Mouse (Mus musculus) forebrain, embryonic 15.5 days (tissue): ENCODE measurements around the gene Otop3. TPM values are rescaled to one million over a fixed set of nuclear protein-coding genes. Genes with fewer than 3 reads are reported as not detected.

Experiments used
- ATAC-seq: fragments of 200-750 bp; cut with Nextera tagmentation; replicated peaks from 2 replicates; pipeline ENCODE4 v1.8.0; 2017; ENCODE audit warnings: mild to moderate bottlenecking, moderate TSS enrichment, moderate library complexity
- H3K27ac ChIP-seq: fragments of 300-500 bp; sonication (generic); replicated peaks from 2 replicates; pipeline ENCODE4 v1.5.1; 2015; ENCODE audit warnings: mild to moderate bottlenecking, inconsistent platforms
- H3K27me3 ChIP-seq: fragments of 300-500 bp; sonication (generic); 2 replicates; pipeline ENCODE4 v1.6.1; 2015; ENCODE audit warnings: inconsistent platforms
- H3K36me3 ChIP-seq: fragments of 300-500 bp; sonication (generic); 2 replicates; pipeline ENCODE4 v1.6.1; 2015; ENCODE audit warnings: mild to moderate bottlenecking, inconsistent platforms
- H3K4me1 ChIP-seq: fragments of 300-500 bp; sonication (generic); 2 replicates; pipeline ENCODE4 v1.6.1; 2015; ENCODE audit warnings: inconsistent platforms
- H3K4me2 ChIP-seq: fragments of 300-500 bp; sonication (generic); replicated peaks from 2 replicates; pipeline ENCODE4 v1.6.1; 2015; ENCODE audit warnings: mild to moderate bottlenecking, inconsistent platforms
- H3K4me3 ChIP-seq: fragments of 300-500 bp; sonication (generic); 2 replicates; pipeline ENCODE4 v1.5.1; 2015; ENCODE audit warnings: mild to moderate bottlenecking, inconsistent platforms
- H3K9ac ChIP-seq: fragments of 300-500 bp; sonication (generic); replicated peaks from 2 replicates; pipeline ENCODE4 v1.6.1; 2015; ENCODE audit warnings: mild to moderate bottlenecking, inconsistent platforms
- H3K9me3 ChIP-seq: fragments of 300-500 bp; sonication (generic); 2 replicates; pipeline ENCODE4 v1.6.1; 2016; ENCODE audit warnings: inconsistent platforms
- WGBS: fragments of 180-500 bp; shearing (Covaris S2); methylation state at CpG from one replicate; pipeline ENCODE4 v1.1.7; 2015; ENCODE audit warnings: mixed read lengths; 5-methylcytosine and 5-hydroxymethylcytosine counted together
- polyA plus RNA-seq: library from polyadenylated mRNA; unstranded; fragments of >200 nt; fragmentation: Nextera tagmentation; extraction: Ambion mirVana; gene quantifications from 2 replicates; pipeline ENCODE4 v1.2.1, GENCODE M21; 2015

Gene Otop3
- polyA plus RNA-seq, 1 experiment from 2014 or later, result 0.25 TPM

DNA sequence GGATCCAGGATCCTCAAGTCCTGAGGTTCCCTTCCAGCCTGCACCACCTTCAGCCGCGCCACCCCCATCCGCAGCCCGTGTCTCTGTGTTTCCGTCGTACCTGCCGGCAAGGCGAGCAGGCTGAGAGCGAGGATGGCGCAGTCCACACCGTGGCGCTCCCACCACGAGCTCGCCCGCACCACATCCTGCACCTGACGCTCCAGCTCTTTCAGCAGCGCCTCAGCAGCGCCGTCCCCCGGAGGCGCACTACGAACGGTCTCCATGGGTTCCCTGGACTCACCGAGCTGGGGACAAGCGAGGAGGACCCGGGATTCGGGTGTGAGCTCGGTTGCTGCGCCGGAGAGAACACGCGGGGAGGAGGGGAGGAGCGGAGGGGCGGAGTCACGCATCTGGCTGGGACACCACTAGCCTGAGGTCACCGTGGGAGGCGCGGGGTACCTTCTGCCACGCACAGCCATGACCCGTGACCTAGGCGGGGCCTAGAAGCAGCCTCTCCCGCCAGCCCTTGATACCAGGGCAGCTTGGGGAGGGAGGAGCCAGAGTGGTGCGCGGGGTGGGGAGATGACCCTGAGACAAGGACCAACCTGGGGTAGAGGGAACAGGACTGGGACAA is 37.2 kb upstream of the Otop3 start, which contains the start of gene Fads6:
Gene Fads6, minus strand, starts transcription at position 450 of the 613 bp plus-strand sequence.
- Histone ChIP-seq H3K27ac (no peak within 1 kb of the TSS), H3K9ac (peak within 1 kb of the TSS; percentile 55), H3K27me3 (no peaks in the 10 kb centered on the region), H3K4me1 (peaks cover 8% of the 10 kb centered on the region), H3K36me3 (no peaks in the 10 kb centered on the region), H3K4me2 (peak within 1 kb of the TSS; percentile 81), H3K4me3 (peak within 1 kb of the TSS; percentile 49), H3K9me3 (no peaks in the 10 kb centered on the region)
- ATAC-seq, result peak; percentile 85
- under 1% methylated on average over 44 of the region's 44 CpGs for WGBS

DNA sequence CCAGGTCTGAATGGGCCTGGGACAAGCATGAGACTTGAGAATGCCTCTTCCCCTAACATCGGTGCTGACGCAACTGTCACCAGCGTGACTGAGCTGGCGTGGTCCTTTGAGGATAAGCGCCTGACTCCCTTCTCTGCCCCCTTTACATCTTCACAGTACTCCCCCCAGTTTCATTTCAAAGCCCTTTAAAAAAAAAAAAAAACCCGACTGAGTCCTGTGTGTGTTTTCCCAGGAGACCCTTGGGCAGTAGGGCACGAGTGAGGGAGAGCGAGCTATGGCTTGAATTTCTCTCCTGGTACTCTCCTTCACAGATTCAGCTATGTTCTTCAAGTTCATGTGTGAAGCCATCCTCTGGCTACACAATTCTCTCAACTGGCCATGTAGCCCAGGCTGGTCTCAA is 36.4 kb upstream of the Otop3 start:
- peaks cover 8% of the 10 kb centered on the region for H3K4me1 ChIP-seq
- H3K9me3 ChIP-seq, result no peaks in the 10 kb centered on the region
- H3K4me2 ChIP-seq, result no peak overlapping the region
- H3K27me3 ChIP-seq, result no peaks in the 10 kb centered on the region
- WGBS, result 75% methylated on average over 8 of the region's 8 CpGs
- no peak for ATAC-seq
- H3K4me3 ChIP-seq, result no peak overlapping the region
- no peak overlapping the region for H3K27ac ChIP-seq
- no peaks in the 10 kb centered on the region for H3K36me3 ChIP-seq
- no peak overlapping the region for H3K9ac ChIP-seq

DNA sequence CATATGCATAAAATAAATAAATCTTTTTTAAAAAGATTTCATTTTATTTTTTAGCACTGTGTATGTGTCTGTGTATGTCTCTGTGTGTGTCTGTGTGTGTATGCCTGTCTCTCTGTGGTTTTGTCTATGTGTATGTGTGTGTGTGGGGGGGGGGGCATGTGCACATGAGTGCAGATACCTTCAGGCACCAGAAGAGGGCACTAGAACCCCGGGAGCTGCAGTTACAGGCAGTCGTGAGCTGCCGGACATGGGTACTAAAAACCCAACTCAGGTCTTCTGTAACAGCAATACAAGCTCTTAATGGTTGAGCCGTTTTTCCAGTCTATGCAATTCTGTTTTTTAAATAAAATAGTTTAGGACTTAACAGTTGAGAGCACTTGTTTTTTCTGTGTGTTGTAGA is 33.8 kb upstream of the Otop3 start:
- H3K9ac ChIP-seq, result no peak overlapping the region
- no peaks in the 10 kb centered on the region for H3K36me3 ChIP-seq
- no peak overlapping the region for H3K4me3 ChIP-seq
- H3K27me3 ChIP-seq, result no peaks in the 10 kb centered on the region
- no peaks in the 10 kb centered on the region for H3K9me3 ChIP-seq
- no peak overlapping the region for H3K4me2 ChIP-seq
- H3K4me1 ChIP-seq, result peaks cover 8% of the 10 kb centered on the region
- ATAC-seq, result no peak
- no peak overlapping the region for H3K27ac ChIP-seq
- 80% methylated on average over 4 of the region's 4 CpGs for WGBS

DNA sequence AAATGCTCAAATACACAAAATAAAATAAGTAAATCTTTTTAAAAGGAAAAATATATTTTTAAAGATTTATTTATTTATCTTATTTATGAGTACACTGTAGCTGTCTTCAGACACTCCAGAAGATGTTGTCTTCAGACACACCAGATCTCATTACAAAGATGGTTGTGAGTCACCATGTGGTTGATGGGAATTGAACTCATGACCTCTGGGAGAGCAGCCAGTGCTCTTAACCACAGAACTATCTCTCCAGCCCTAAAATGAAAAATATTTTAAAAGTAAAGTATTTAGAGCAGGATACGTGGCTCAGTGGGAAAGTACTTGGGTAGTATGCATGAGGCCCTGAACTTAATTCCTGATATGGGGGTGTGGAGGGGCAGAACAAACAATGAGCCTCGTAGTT is 33.2 kb upstream of the Otop3 start:
- Histone ChIP-seq H3K9ac (no peak overlapping the region), H3K4me2 (no peak overlapping the region), H3K27me3 (no peaks in the 10 kb centered on the region), H3K4me1 (peaks cover 8% of the 10 kb centered on the region), H3K36me3 (no peaks in the 10 kb centered on the region), H3K27ac (no peak overlapping the region), H3K4me3 (no peak overlapping the region), H3K9me3 (no peaks in the 10 kb centered on the region)
- ATAC-seq, result no peak
- 85% methylated on average over 2 of the region's 2 CpGs for WGBS

DNA sequence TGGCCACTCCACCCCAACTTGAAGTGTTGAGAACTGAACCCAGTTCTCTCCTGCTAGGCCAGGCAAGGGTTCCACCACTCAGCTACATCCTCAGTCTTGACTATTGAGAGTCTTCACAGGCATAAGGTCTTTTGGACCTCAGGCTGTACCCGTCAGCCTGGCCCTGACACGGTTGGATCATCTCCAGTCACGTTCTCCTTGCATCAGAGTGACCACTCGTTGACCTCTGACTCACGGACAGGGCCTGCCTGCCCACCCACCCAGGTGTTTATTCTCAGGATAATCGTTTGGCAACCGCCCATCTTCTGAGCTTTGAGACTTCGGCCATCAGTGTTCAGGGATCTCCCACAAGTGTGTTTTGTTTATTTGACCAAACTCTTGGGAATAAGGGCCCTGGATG is 31.4 kb upstream of the Otop3 start:
- WGBS, result 85% methylated on average over 8 of the region's 8 CpGs
- H3K9ac ChIP-seq, result no peak overlapping the region
- H3K27ac ChIP-seq, result no peak overlapping the region
- H3K27me3 ChIP-seq, result no peaks in the 10 kb centered on the region
- H3K4me1 ChIP-seq, result no peaks in the 10 kb centered on the region
- H3K36me3 ChIP-seq, result no peaks in the 10 kb centered on the region
- no peak for ATAC-seq
- no peak overlapping the region for H3K4me3 ChIP-seq
- H3K4me2 ChIP-seq, result no peak overlapping the region
- H3K9me3 ChIP-seq, result no peaks in the 10 kb centered on the region

DNA sequence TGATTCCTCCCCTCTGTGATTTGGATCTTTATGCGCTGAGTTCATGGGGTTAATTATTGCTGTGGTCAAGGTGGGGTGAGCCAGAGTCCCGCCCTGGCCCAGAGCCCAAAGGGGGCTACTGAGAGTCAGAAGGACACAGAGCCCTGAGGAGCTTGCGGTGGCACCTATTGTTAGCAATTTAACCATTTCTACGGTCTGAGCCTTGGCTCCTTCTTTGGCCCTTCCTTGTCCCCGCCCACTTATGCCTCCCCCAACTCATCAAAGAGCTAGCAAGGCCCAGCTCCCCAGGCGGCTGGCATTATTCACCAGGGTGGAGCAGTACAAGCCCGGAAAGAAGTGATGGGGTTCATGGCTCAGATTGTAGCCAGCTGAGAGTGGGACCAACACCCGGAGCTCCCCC is 27.7 kb upstream of the Otop3 start, which contains the start of gene Otop2:
Gene Otop2, plus strand, starts transcription at position 301 of the 400 bp plus-strand sequence.
- ATAC-seq, result no peak
- Histone ChIP-seq H3K4me2 (no peak within 1 kb of the TSS), H3K36me3 (no peaks in the 10 kb centered on the region), H3K4me3 (no peak within 1 kb of the TSS), H3K9ac (no peak within 1 kb of the TSS), H3K27me3 (no peaks in the 10 kb centered on the region), H3K27ac (no peak within 1 kb of the TSS), H3K9me3 (no peaks in the 10 kb centered on the region), H3K4me1 (no peaks in the 10 kb centered on the region)
- WGBS, result 18% methylated on average over 8 of the region's 8 CpGs

DNA sequence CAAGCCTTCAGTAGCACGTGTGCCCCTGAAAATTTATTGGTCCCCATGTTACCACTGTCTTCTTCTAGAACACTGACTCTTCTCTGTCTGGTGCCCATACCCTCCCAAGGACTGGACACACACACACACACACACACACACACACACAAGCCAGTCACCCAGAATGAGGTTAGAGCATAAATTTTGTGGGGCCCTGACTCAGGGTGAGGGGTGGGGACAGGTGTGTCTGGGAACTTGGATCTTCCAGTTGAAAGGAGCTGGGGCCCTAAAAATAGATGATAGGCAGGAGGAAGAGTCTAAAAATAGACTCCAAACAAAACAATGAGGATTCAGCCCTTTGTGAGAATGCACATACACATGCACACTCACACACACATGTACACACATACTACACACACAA is 25.8 kb upstream of the Otop3 start:
- H3K36me3 ChIP-seq, result no peaks in the 10 kb centered on the region
- H3K4me1 ChIP-seq, result no peaks in the 10 kb centered on the region
- WGBS, result 92% methylated on average over 1 of the region's 1 CpGs
- H3K9me3 ChIP-seq, result no peaks in the 10 kb centered on the region
- H3K4me3 ChIP-seq, result no peak overlapping the region
- H3K9ac ChIP-seq, result no peak overlapping the region
- no peak for ATAC-seq
- H3K27me3 ChIP-seq, result no peaks in the 10 kb centered on the region
- no peak overlapping the region for H3K4me2 ChIP-seq
- no peak overlapping the region for H3K27ac ChIP-seq

DNA sequence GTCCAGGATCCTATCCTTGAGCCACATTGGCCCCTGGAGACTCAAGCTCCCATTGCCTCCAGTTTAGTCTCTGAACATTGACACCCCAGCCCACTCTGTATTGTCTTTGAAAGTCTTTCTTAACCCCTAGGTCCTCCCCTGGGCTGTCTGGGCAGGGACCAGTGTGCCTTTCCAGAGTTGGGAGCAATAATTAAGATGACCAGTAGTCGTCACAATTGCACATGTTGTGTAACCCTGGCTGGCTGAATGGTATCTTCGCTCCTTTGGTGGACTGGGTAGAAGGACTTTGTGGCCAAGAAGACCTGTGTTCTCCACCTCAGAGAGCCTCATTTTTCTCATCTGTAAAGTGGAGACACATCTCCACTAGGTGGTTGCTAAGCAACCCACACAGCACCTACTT is 20.3 kb upstream of the Otop3 start:
- no peaks in the 10 kb centered on the region for H3K36me3 ChIP-seq
- H3K9me3 ChIP-seq, result no peaks in the 10 kb centered on the region
- H3K4me3 ChIP-seq, result no peak overlapping the region
- WGBS, result 51% methylated on average over 2 of the region's 2 CpGs
- H3K4me2 ChIP-seq, result no peak overlapping the region
- H3K4me1 ChIP-seq, result peaks cover 11% of the 10 kb centered on the region
- H3K27ac ChIP-seq, result no peak overlapping the region
- H3K9ac ChIP-seq, result no peak overlapping the region
- ATAC-seq, result no peak
- peaks cover 53% of the 10 kb centered on the region for H3K27me3 ChIP-seq

DNA sequence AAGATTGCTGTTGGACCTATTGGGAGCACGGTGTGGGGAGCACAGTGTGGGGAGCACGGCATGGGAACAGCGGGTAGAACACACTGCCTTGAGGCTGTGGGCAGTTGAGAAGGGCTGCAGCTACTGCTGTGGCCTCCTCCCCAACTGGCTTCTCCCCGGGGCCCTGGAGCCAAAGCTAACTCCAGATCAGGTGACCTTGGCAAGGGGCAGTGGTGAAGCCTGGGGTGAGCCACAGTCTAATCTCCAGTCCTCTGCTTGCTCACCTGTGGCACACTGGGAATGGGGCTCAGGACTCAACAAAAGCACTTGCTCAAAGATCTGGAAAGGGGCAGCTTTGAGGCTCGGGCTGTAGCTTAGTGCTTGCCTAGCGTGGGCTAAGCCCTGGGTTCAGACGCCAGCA is 17.3 kb upstream of the Otop3 start:
- 58% methylated on average over 7 of the region's 7 CpGs for WGBS
- Histone ChIP-seq H3K27me3 (peaks cover 80% of the 10 kb centered on the region), H3K9me3 (no peaks in the 10 kb centered on the region), H3K4me1 (peaks cover 22% of the 10 kb centered on the region), H3K9ac (no peak overlapping the region), H3K4me2 (no peak overlapping the region), H3K27ac (no peak overlapping the region), H3K36me3 (no peaks in the 10 kb centered on the region), H3K4me3 (no peak overlapping the region)
- ATAC-seq, result no peak

DNA sequence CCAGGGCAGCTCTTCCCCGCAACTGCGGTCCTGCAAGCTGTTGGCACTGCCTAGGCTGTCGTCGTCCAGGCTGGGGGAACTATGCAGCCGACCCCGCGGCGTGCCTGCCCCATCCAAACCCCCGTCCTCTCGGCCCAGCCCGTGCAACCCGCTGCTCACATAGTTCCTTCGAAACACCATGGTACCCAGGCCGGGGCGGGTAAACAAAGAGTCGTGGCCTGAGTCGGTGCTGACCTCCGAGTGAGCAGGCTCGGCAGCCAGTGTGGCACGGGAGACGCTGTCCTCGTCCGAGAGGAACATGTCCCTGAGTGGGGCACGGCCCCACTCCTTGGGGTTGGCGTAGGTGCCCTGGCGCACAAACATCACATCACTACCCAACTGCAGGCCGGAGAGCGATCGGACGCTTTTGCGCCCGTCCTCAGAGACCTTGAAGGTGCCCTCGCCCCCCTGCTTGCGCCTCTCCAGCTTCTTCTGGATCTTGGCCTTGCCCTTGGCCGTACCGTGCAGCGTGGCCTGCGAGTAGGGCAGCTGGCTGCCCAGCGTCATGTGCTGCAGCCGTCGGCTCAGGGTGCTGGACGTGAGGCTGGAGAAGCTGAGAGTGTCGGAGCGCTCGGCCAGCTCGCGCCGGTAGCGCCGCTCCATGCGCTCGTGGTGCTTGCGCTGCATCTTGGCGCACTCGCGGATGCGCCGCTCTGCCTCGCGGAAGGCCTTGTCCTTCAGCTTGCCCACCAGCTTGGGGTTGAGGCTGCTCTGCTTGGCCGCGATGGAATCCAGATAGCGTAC is 16.1 kb upstream of the Otop3 start:
- no peaks in the 10 kb centered on the region for H3K36me3 ChIP-seq
- H3K4me1 ChIP-seq, result peaks cover 31% of the 10 kb centered on the region
- WGBS, result 5% methylated on average over 63 of the region's 63 CpGs
- H3K4me3 ChIP-seq, result no peak overlapping the region; the same call in 1 of the 2 replicates
- no peaks in the 10 kb centered on the region for H3K9me3 ChIP-seq
- no peak overlapping the region for H3K9ac ChIP-seq
- peak overlapping the region; percentile 5; the same call in 1 of the 2 replicates for H3K4me2 ChIP-seq
- no peak overlapping the region for H3K27ac ChIP-seq
- no peak for ATAC-seq
- H3K27me3 ChIP-seq, result peaks cover 92% of the 10 kb centered on the region

DNA sequence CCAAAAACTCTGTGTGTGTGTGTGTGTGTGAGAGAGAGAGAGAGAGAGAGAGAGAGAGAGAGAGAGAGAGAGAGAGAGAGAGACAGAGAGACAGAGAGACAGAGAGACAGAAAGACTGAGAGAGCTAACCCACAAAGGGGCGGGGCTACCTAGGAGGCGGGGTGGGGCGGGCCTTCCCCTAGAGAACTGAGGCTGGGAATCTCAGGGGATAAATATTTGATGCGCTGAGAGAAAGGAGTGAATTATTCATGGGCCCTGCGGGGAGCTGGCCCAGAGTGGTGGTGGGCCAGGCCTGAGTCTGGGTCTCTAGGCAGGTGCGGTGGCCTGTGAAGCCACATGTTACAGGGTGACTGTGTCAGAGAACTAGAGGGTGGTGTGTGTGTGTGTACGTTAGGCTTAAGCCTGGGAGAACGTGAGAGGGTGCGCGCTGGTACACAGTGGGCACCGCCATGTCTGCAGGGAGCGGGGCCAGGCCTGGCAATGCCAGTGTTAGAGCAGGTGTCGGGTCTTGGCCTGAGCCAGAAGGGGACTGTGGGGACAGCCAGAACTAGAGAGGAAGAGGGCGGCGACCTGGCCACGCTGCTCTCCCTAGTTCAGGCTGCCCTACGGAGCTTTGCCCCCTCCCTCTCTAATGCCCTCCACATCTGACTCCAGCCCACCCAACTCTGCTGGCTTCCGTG is 14.7 kb upstream of the Otop3 start:
- H3K4me1 ChIP-seq, result peaks cover 32% of the 10 kb centered on the region
- H3K9ac ChIP-seq, result no peak overlapping the region
- H3K4me2 ChIP-seq, result no peak overlapping the region
- no peaks in the 10 kb centered on the region for H3K36me3 ChIP-seq
- ATAC-seq, result no peak
- no peak overlapping the region for H3K4me3 ChIP-seq
- H3K27ac ChIP-seq, result no peak overlapping the region
- peaks cover 89% of the 10 kb centered on the region for H3K27me3 ChIP-seq
- 4% methylated on average over 18 of the region's 18 CpGs for WGBS
- no peaks in the 10 kb centered on the region for H3K9me3 ChIP-seq
